Mouse (Mus musculus) ES-E14 (cell line): ENCODE results near the gene Gbgt1.

ENCODE experiments used
- CHD2 ChIP-seq: IDR thresholded peaks from 2 replicates; pipeline ENCODE4 v1.6.1; 2014; ENCODE audit warnings: mild to moderate bottlenecking, low read depth, low read length, inconsistent platforms
- HCFC1 ChIP-seq: IDR thresholded peaks from 2 replicates; pipeline ENCODE4 v1.6.1; 2012; ENCODE audit warnings: low read length, inconsistent platforms, borderline replicate concordance; ENCODE audit not compliant: insufficient read depth
- MAFK ChIP-seq: IDR thresholded peaks from 2 replicates; pipeline ENCODE4 v1.6.1; 2014; ENCODE audit warnings: mild to moderate bottlenecking, low read depth, low read length, inconsistent platforms; ENCODE audit not compliant: insufficient read depth
- ZC3H11A ChIP-seq: IDR thresholded peaks from 2 replicates; pipeline ENCODE4 v1.6.1; 2012; ENCODE audit warnings: low read depth, mild to moderate bottlenecking, inconsistent platforms, low read length, borderline replicate concordance
- ZNF384 ChIP-seq: IDR thresholded peaks from 2 replicates; pipeline ENCODE4 v1.6.1; 2012; ENCODE audit warnings: low read depth, low read length, inconsistent platforms

DNA sequence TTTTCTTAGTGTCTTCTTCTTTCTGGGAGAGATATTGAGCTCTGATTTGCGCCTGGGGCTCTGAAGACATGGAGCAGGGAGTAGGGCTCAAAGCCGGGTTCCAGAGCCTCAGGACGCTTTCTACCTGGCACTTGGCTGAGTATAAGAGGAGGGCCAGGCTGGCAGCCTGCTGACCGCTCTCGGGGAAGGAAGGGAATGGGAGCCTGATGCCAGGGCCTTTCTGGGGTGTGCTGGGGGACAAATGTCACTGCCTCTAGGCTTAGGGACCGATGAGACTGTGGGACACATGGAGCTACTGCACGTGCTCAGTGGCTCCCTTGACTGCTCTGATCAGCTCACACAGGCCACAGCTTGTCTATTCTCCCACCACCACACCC lies 31.7 kb downstream of the Gbgt1 start:
- TF ChIP-seq ZC3H11A: no peak
- no peak for TF ChIP-seq MAFK
- TF ChIP-seq HCFC1: no peak
- no peak for TF ChIP-seq CHD2
- TF ChIP-seq ZNF384: no peak
